Mouse (Mus musculus) embryonic facial prominence, embryonic 14.5 days (tissue): ENCODE data around the gene Ugt1a9. TPM values are rescaled to one million over a fixed set of nuclear protein-coding genes. Genes with fewer than 3 reads are reported as not detected.
"Not testable (repeated sequence)": the region's sequence is repeated elsewhere in the genome, so short reads cannot be mapped to it uniquely, and the experiment has no call there.

Experiments used
- ATAC-seq: fragments of 200-750 bp; cut with Nextera tagmentation; 2 replicates; pipeline ENCODE4 v1.8.0; 2017; ENCODE audit warnings: low read depth, moderate number of reproducible peaks, moderate TSS enrichment
- DNase-seq: peaks from one replicate; pipeline ENCODE4 v3.0.0-alpha.2; 2015; ENCODE audit warnings: low spot score
- H3K27ac ChIP-seq: fragments of 300-500 bp; sonication (generic); replicated peaks from 2 replicates; pipeline ENCODE4 v1.5.1; 2014; ENCODE audit warnings: low read depth, mild to moderate bottlenecking, low read length, moderate library complexity
- H3K27me3 ChIP-seq: fragments of 300-500 bp; sonication (generic); replicated peaks from 2 replicates; pipeline ENCODE4 v1.6.1; 2014; ENCODE audit warnings: low read length; ENCODE audit not compliant: control insufficient read depth, insufficient read depth
- H3K36me3 ChIP-seq: fragments of 300-500 bp; sonication (generic); 2 replicates; pipeline ENCODE4 v1.6.1; 2014; ENCODE audit warnings: low read length, mixed read lengths; ENCODE audit not compliant: control insufficient read depth, insufficient read depth
- H3K4me1 ChIP-seq: fragments of 300-500 bp; sonication (generic); 2 replicates; pipeline ENCODE4 v1.6.1; 2014; ENCODE audit warnings: antibody characterized with exemption, low read length; ENCODE audit not compliant: control insufficient read depth, insufficient read depth
- H3K4me2 ChIP-seq: fragments of 300-500 bp; sonication (generic); 2 replicates; pipeline ENCODE4 v1.6.1; 2014; ENCODE audit warnings: low read depth, mild to moderate bottlenecking, low read length, moderate library complexity, mixed read lengths
- H3K4me3 ChIP-seq: fragments of 300-500 bp; sonication (generic); 2 replicates; pipeline ENCODE4 v1.5.1; 2014; ENCODE audit warnings: low read depth, mild to moderate bottlenecking, low read length
- H3K9ac ChIP-seq: fragments of 300-500 bp; sonication (generic); 2 replicates; pipeline ENCODE4 v1.6.1; 2014; ENCODE audit warnings: low read depth, mild to moderate bottlenecking, low read length, moderate library complexity, mixed read lengths
- H3K9me3 ChIP-seq: fragments of 300-500 bp; sonication (generic); 2 replicates; pipeline ENCODE4 v1.6.1; 2016; ENCODE audit warnings: low read length; ENCODE audit not compliant: control insufficient read depth
- WGBS: fragments of 180-500 bp; shearing (Covaris S2); extraction: QIAGEN DNeasy Blood & Tissue Kit; methylation state at CpG from one replicate; pipeline ENCODE4 v1.1.7; 2014; 5-methylcytosine and 5-hydroxymethylcytosine counted together
- polyA plus RNA-seq: library from polyadenylated mRNA; unstranded; fragments of >200 nt; fragmentation: Nextera tagmentation; extraction: Ambion mirVana; gene quantifications from 2 replicates; pipeline ENCODE4 v1.2.1, GENCODE M21; 2014

The Ugt1a9 gene
- polyA plus RNA-seq, 1 experiment from 2014 or later = not detected

GRCm38 (mm10) chr1:88224029-88224776, 153.6 kb downstream of the Ugt1a9 start:
- no peaks in the 10 kb centered on the region for H3K27me3 ChIP-seq
- peaks cover 45% of the 10 kb centered on the region for H3K9me3 ChIP-seq
- no peak for DNase-seq
- H3K4me2 ChIP-seq = no peak overlapping the region
- no peaks in the 10 kb centered on the region for H3K4me1 ChIP-seq
- WGBS = 69% methylated on average over 2 of the region's 2 CpGs
- H3K27ac ChIP-seq = no peak overlapping the region
- no peaks in the 10 kb centered on the region for H3K36me3 ChIP-seq
- H3K9ac ChIP-seq = no peak overlapping the region
- ATAC-seq = no peak
- H3K4me3 ChIP-seq = no peak overlapping the region

GRCm38 (mm10) chr1:88225301-88225700, 154.7 kb downstream of the Ugt1a9 start:
- H3K4me3 ChIP-seq, H3K27ac ChIP-seq, H3K4me1 ChIP-seq, H3K9ac ChIP-seq, DNase-seq, H3K4me2 ChIP-seq, H3K36me3 ChIP-seq, ATAC-seq, H3K27me3 ChIP-seq: not testable (repeated sequence)
- H3K9me3 ChIP-seq = peaks cover 56% of the 10 kb centered on the region
- 36% methylated on average over 2 of the region's 2 CpGs for WGBS

- DNase-seq (no peak), ATAC-seq (no peak)
- Histone ChIP-seq H3K9me3 (peaks cover 60% of the 10 kb centered on the region), H3K4me1 (no peaks in the 10 kb centered on the region), H3K4me2 (no peak overlapping the region), H3K27me3 (no peaks in the 10 kb centered on the region), H3K9ac (no peak overlapping the region), H3K4me3 (no peak overlapping the region), H3K27ac (no peak overlapping the region), H3K36me3 (no peaks in the 10 kb centered on the region)
Observed at GRCm38 (mm10) chr1:88225741-88226140, 155.1 kb downstream of the Ugt1a9 start.

GRCm38 (mm10) chr1:88226670-88227379, 156.2 kb downstream of the Ugt1a9 start, which contains the start of gene Mroh2a:
Gene Mroh2a, plus strand, starts transcription at chr1:88226986.
- no peak within 1 kb of the TSS for H3K27ac ChIP-seq
- no peaks in the 10 kb centered on the region for H3K36me3 ChIP-seq
- DNase-seq (no peak), ATAC-seq (no peak)
- H3K4me1 ChIP-seq = no peaks in the 10 kb centered on the region
- H3K4me3 ChIP-seq = no peak within 1 kb of the TSS
- H3K4me2 ChIP-seq = no peak within 1 kb of the TSS
- H3K27me3 ChIP-seq = no peaks in the 10 kb centered on the region
- peaks cover 71% of the 10 kb centered on the region for H3K9me3 ChIP-seq
- 56% methylated on average over 5 of the region's 5 CpGs for WGBS
- H3K9ac ChIP-seq = no peak within 1 kb of the TSS

- no peak for ATAC-seq
- no peak for DNase-seq
- Histone ChIP-seq H3K36me3 (no peaks in the 10 kb centered on the region), H3K4me3 (no peak overlapping the region), H3K4me2 (no peak overlapping the region), H3K9me3 (peaks cover 73% of the 10 kb centered on the region), H3K27me3 (no peaks in the 10 kb centered on the region), H3K27ac (no peak overlapping the region), H3K4me1 (no peaks in the 10 kb centered on the region), H3K9ac (no peak overlapping the region)
- WGBS = 56% methylated on average over 2 of the region's 2 CpGs
Observed at GRCm38 (mm10) chr1:88227482-88227881, 156.9 kb downstream of the Ugt1a9 start.

- no peak overlapping the region for H3K27ac ChIP-seq
- H3K36me3 ChIP-seq = no peaks in the 10 kb centered on the region
- no peak overlapping the region for H3K9ac ChIP-seq
- H3K4me2 ChIP-seq = no peak overlapping the region
- ATAC-seq (no peak), DNase-seq (no peak)
- WGBS = 68% methylated on average over 7 of the region's 7 CpGs
- H3K9me3 ChIP-seq = peaks cover 79% of the 10 kb centered on the region
- no peaks in the 10 kb centered on the region for H3K4me1 ChIP-seq
- H3K4me3 ChIP-seq = no peak overlapping the region
- H3K27me3 ChIP-seq = no peaks in the 10 kb centered on the region
Observed at GRCm38 (mm10) chr1:88228121-88228520, 157.5 kb downstream of the Ugt1a9 start.

- H3K9ac ChIP-seq = no peak overlapping the region
- H3K36me3 ChIP-seq = no peaks in the 10 kb centered on the region
- H3K4me3 ChIP-seq = no peak overlapping the region
- no peaks in the 10 kb centered on the region for H3K27me3 ChIP-seq
- no peaks in the 10 kb centered on the region for H3K4me1 ChIP-seq
- H3K27ac ChIP-seq = no peak overlapping the region
- peaks cover 92% of the 10 kb centered on the region for H3K9me3 ChIP-seq
- WGBS = 78% methylated on average over 3 of the region's 3 CpGs
- DNase-seq = no peak
- no peak overlapping the region for H3K4me2 ChIP-seq
- ATAC-seq = no peak
Observed at GRCm38 (mm10) chr1:88229566-88229965, 159.0 kb downstream of the Ugt1a9 start.

- 85% methylated on average over 5 of the region's 5 CpGs for WGBS
- ATAC-seq (no peak), DNase-seq (no peak)
Observed at GRCm38 (mm10) chr1:88229986-88230385, 159.4 kb downstream of the Ugt1a9 start.

More at GRCm38 (mm10) chr1:88229986-88230385, 159.4 kb downstream of the Ugt1a9 start:
- Histone ChIP-seq H3K27me3 (no peaks in the 10 kb centered on the region), H3K27ac (no peak overlapping the region), H3K4me3 (no peak overlapping the region), H3K4me2 (no peak overlapping the region), H3K36me3 (no peaks in the 10 kb centered on the region), H3K4me1 (no peaks in the 10 kb centered on the region), H3K9me3 (peaks cover 97% of the 10 kb centered on the region), H3K9ac (no peak overlapping the region)
